Mouse (Mus musculus) neural tube, embryonic 13.5 days (tissue): ENCODE measurements around the gene Gm10037. TPM values are rescaled to one million over a fixed set of nuclear protein-coding genes. Genes with fewer than 3 reads are reported as not detected.
"Not testable (repeated sequence)": the region's sequence is repeated elsewhere in the genome, so short reads cannot be mapped to it uniquely, and the experiment has no call there.

Experiments
- ATAC-seq: fragments of 200-750 bp; cut with Nextera tagmentation; 2 replicates; pipeline ENCODE4 v1.8.0; 2017; ENCODE audit warnings: low read depth, mild to moderate bottlenecking, moderate TSS enrichment, moderate library complexity
- H3K27ac ChIP-seq: fragments of 300-500 bp; sonication (generic); replicated peaks from 2 replicates; pipeline ENCODE4 v1.5.1; 2015; ENCODE audit warnings: moderate library complexity, mild to moderate bottlenecking, inconsistent platforms
- H3K27me3 ChIP-seq: fragments of 300-500 bp; sonication (generic); 2 replicates; pipeline ENCODE4 v1.6.1; 2015; ENCODE audit warnings: mild to moderate bottlenecking, inconsistent platforms
- H3K36me3 ChIP-seq: fragments of 300-500 bp; sonication (generic); 2 replicates; pipeline ENCODE4 v1.6.1; 2015; ENCODE audit warnings: mild to moderate bottlenecking, inconsistent platforms
- H3K4me1 ChIP-seq: fragments of 300-500 bp; sonication (generic); replicated peaks from 2 replicates; pipeline ENCODE4 v1.6.1; 2015; ENCODE audit warnings: inconsistent platforms
- H3K4me2 ChIP-seq: fragments of 300-500 bp; sonication (generic); 2 replicates; pipeline ENCODE4 v1.6.1; 2015; ENCODE audit warnings: inconsistent platforms, mild to moderate bottlenecking, moderate library complexity
- H3K4me3 ChIP-seq: fragments of 300-500 bp; sonication (generic); 2 replicates; pipeline ENCODE4 v1.5.1; 2015; ENCODE audit warnings: mild to moderate bottlenecking, inconsistent platforms
- H3K9ac ChIP-seq: fragments of 300-500 bp; sonication (generic); 2 replicates; pipeline ENCODE4 v1.6.1; 2015; ENCODE audit warnings: moderate library complexity, mild to moderate bottlenecking, inconsistent platforms
- H3K9me3 ChIP-seq: fragments of 300-500 bp; sonication (generic); 2 replicates; pipeline ENCODE4 v1.6.1; 2016; ENCODE audit warnings: inconsistent platforms
- WGBS: fragments of 180-500 bp; shearing (Covaris S2); methylation state at CpG from one replicate; pipeline ENCODE4 v1.1.7; 2015; 5-methylcytosine and 5-hydroxymethylcytosine counted together
- polyA plus RNA-seq: library from polyadenylated mRNA; unstranded; fragments of >200 nt; fragmentation: Nextera tagmentation; extraction: Ambion mirVana; gene quantifications from 2 replicates; pipeline ENCODE4 v1.2.1, GENCODE M21; 2015

The Gm10037 gene
- polyA plus RNA-seq: 6.5 and 8.7 TPM in 2 replicates

DNA sequence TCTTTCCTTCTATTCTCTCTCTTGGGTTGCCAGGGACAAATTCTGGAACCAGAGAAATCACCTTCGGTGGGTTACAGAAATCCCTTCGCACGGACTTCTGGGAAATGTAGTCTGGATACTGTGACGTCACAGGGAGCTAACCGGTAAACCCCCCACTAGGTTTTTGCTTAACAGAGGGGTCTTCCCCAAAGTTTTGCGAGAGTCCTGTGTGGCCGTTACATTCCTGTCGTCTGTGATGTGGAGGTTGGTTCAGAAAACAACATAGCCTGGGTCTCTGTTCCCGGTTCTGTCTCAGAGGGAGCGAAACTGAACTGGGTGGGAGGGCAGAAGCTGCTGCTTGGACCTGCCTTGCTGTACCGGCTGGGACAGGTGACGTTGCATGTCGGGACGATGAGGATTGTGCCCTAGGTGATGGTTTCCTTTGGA, at the start of gene Gm10037:
Gene Gm10037, plus strand, starts transcription at position 196 of the 426 bp plus-strand sequence.
- ATAC-seq: peak; percentile 82
- H3K4me3 ChIP-seq: peak within 1 kb of the TSS; percentile 52
- peaks cover 8% of the 10 kb centered on the region; the same call in 1 of the 2 replicates for H3K9me3 ChIP-seq
- no peaks in the 10 kb centered on the region for H3K4me1 ChIP-seq
- H3K4me2 ChIP-seq: peak within 1 kb of the TSS; percentile 62
- H3K27me3 ChIP-seq: no peaks in the 10 kb centered on the region
- H3K36me3 ChIP-seq: peaks cover 12% of the 10 kb centered on the region
- peak within 1 kb of the TSS; percentile 70 for H3K9ac ChIP-seq
- no peak within 1 kb of the TSS for H3K27ac ChIP-seq
- 5% methylated on average over 14 of the region's 14 CpGs for WGBS

DNA sequence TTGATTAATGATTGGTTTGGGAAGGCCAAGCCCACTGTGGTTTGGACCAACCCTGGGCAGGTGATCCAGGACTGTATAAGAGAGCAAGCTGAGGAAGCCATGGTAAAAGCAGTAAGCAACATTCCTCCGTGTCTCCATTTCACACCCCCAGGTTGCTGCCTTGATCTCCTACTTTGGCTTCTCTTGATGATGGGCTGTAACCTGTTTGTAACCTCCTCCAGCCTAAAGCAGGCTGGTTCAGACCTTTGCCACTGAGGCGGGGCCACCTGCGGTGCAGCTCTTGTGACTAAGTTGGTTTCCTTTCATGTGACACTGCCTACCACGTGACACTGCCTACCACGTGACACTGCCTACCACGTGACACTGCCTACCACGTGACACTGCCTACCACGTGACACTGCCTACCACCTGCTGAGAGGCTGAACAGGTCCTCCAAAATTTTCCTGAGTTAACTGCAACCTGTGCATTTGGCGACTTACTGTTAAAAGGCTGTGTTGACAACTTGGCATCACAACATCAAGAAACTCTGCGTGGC, 38.9 kb upstream of the Gm10037 start:
- Histone ChIP-seq H3K9ac (no peak overlapping the region), H3K36me3 (peaks cover 13% of the 10 kb centered on the region), H3K4me1 (no peaks in the 10 kb centered on the region), H3K9me3 (peaks cover 10% of the 10 kb centered on the region; the same call in 1 of the 2 replicates), H3K27ac (no peak overlapping the region), H3K4me3 (no peak overlapping the region), H3K4me2 (no peak overlapping the region), H3K27me3 (no peaks in the 10 kb centered on the region)
- no peak for ATAC-seq
- 96% methylated on average over 10 of the region's 10 CpGs for WGBS

GRCm38 (mm10) chr13:67798618-67799017, 32.3 kb upstream of the Gm10037 start:
- Histone ChIP-seq H3K27ac (no peak overlapping the region), H3K9me3 (no peaks in the 10 kb centered on the region), H3K27me3 (no peaks in the 10 kb centered on the region), H3K4me1 (no peaks in the 10 kb centered on the region), H3K4me3 (no peak overlapping the region), H3K4me2 (no peak overlapping the region), H3K36me3 (no peaks in the 10 kb centered on the region), H3K9ac (no peak overlapping the region)
- ATAC-seq: no peak
- WGBS: 65% methylated on average over 3 of the region's 3 CpGs

DNA sequence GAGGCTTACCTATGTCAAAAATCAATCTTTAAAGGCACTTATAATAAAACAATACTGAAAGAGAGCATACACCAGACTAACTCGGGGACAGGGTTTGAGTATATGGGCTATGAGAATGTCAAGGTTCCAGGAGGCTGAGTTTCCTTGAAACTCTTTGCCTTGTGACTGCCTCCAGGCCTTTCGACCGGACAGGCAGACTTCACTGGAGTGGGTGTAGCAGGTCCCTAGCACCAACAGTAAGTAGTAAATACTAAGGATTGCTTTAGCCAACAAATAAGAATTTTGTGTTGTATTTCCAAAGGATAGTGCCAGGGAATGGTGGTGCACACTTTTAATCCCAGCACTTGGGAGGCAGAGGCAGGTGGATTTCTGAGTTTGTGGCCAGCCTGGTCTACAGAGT, 31.8 kb upstream of the Gm10037 start:
- H3K4me3 ChIP-seq, H3K9ac ChIP-seq, H3K4me2 ChIP-seq, H3K4me1 ChIP-seq, H3K9me3 ChIP-seq, ATAC-seq, H3K36me3 ChIP-seq, H3K27ac ChIP-seq, H3K27me3 ChIP-seq: not testable (repeated sequence)
- WGBS: 77% methylated on average over 3 of the region's 3 CpGs

GRCm38 (mm10) chr13:67811651-67812210, 19.2 kb upstream of the Gm10037 start:
- Histone ChIP-seq H3K27ac (no peak overlapping the region), H3K4me1 (peaks cover 3% of the 10 kb centered on the region), H3K27me3 (no peaks in the 10 kb centered on the region), H3K4me2 (no peak overlapping the region), H3K9ac (no peak overlapping the region), H3K36me3 (no peaks in the 10 kb centered on the region), H3K4me3 (no peak overlapping the region), H3K9me3 (0 out of 2 replicates have a peak, but pooled peaks cover 5% of the 10 kb centered on the region)
- no peak for ATAC-seq
- WGBS: 61% methylated on average over 1 of the region's 1 CpGs

GRCm38 (mm10) chr13:67812961-67813709, 17.8 kb upstream of the Gm10037 start:
- Histone ChIP-seq H3K9me3 (peaks cover 12% of the 10 kb centered on the region; the same call in 1 of the 2 replicates), H3K4me3 (peak overlapping the region; percentile 90), H3K4me1 (peaks cover 3% of the 10 kb centered on the region), H3K36me3 (no peaks in the 10 kb centered on the region), H3K27me3 (no peaks in the 10 kb centered on the region), H3K4me2 (peak overlapping the region; percentile 71), H3K9ac (no peak overlapping the region), H3K27ac (no peak overlapping the region; the same call in 1 of the 2 replicates)
- 78% methylated on average over 8 of the region's 8 CpGs for WGBS
- peak; percentile 42 for ATAC-seq

GRCm38 (mm10) chr13:67813710-67814660, 16.9 kb upstream of the Gm10037 start, which contains the start of gene Zfp273:
Zfp273 (plus strand) TSS chr13:67813740.
- Histone ChIP-seq H3K27me3 (no peaks in the 10 kb centered on the region), H3K27ac (peak within 1 kb of the TSS; percentile 91), H3K4me1 (peaks cover 3% of the 10 kb centered on the region), H3K36me3 (peaks cover 7% of the 10 kb centered on the region), H3K9ac (peak within 1 kb of the TSS; percentile 85), H3K9me3 (peaks cover 20% of the 10 kb centered on the region), H3K4me3 (peak within 1 kb of the TSS; percentile 90), H3K4me2 (peak within 1 kb of the TSS; percentile 71)
- WGBS: 5% methylated on average over 31 of the region's 31 CpGs
- peak; percentile 97 for ATAC-seq

DNA sequence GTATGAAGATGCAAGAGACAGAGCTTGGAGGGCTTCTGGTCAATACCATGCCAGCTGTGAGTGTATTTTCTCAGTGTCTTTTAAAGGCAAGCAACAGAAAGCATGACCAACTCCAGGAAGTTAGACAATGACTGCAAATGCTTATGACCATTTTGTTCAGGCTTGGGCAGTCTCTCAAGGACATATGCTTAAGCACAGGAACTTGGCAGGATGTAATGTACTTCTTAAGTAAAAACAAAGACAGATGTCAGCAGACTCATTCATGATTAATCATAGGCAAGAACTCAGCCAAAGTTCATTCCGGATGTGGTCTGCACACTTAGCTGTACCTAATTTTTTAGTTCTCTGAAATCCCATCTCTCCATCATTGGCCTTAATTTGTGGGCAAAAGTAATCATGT, 12.3 kb upstream of the Gm10037 start:
- peaks cover 32% of the 10 kb centered on the region for H3K36me3 ChIP-seq

GRCm38 (mm10) chr13:67833137-67833536, 2.2 kb downstream of the Gm10037 start:
- H3K9me3 ChIP-seq, H3K36me3 ChIP-seq, H3K4me2 ChIP-seq, H3K27me3 ChIP-seq, H3K4me1 ChIP-seq, H3K9ac ChIP-seq, H3K4me3 ChIP-seq, H3K27ac ChIP-seq, ATAC-seq: not testable (repeated sequence)

More for the DNA sequence above, 12.3 kb upstream of the Gm10037 start:
- Histone ChIP-seq H3K9ac (no peak overlapping the region), H3K4me2 (no peak overlapping the region), H3K27me3 (no peaks in the 10 kb centered on the region), H3K27ac (no peak overlapping the region), H3K4me1 (peaks cover 3% of the 10 kb centered on the region), H3K4me3 (no peak overlapping the region), H3K9me3 (peaks cover 33% of the 10 kb centered on the region)
- ATAC-seq: no peak
- WGBS: 98% methylated on average over 1 of the region's 1 CpGs

GRCm38 (mm10) chr13:67843775-67844118, 12.8 kb downstream of the Gm10037 start:
- WGBS: 48% methylated on average over 6 of the region's 6 CpGs
- no peak overlapping the region for H3K27ac ChIP-seq

GRCm38 (mm10) chr13:67844119-67844852, 13.4 kb downstream of the Gm10037 start:
- Histone ChIP-seq H3K9ac (peak overlapping the region; percentile 66), H3K4me3 (peak overlapping the region; percentile 37), H3K4me2 (peak overlapping the region; percentile 56), H3K9me3 (no peaks in the 10 kb centered on the region), H3K36me3 (no peaks in the 10 kb centered on the region), H3K4me1 (peaks cover 6% of the 10 kb centered on the region), H3K27me3 (no peaks in the 10 kb centered on the region), H3K27ac (no peak overlapping the region)
- peak; percentile 85 for ATAC-seq
- under 1% methylated on average over 15 of the region's 19 CpGs for WGBS

More at GRCm38 (mm10) chr13:67843775-67844118, 12.8 kb downstream of the Gm10037 start:
- H3K4me1 ChIP-seq: peaks cover 6% of the 10 kb centered on the region
- peak overlapping the region; percentile 56 for H3K4me2 ChIP-seq
- no peaks in the 10 kb centered on the region for H3K9me3 ChIP-seq
- peak; percentile 64 for ATAC-seq
- no peaks in the 10 kb centered on the region for H3K27me3 ChIP-seq
- H3K4me3 ChIP-seq: peak overlapping the region; percentile 37
- H3K9ac ChIP-seq: peak overlapping the region; percentile 58
- no peaks in the 10 kb centered on the region for H3K36me3 ChIP-seq
